Mouse (Mus musculus): ENCODE data around the gene Cd63. TPM values are rescaled to one million over a fixed set of nuclear protein-coding genes. Genes with fewer than 3 reads are reported as not detected.

The Cd63 gene
- polyA plus RNA-seq, 1 experiment: 2,043 TPM

DNA sequence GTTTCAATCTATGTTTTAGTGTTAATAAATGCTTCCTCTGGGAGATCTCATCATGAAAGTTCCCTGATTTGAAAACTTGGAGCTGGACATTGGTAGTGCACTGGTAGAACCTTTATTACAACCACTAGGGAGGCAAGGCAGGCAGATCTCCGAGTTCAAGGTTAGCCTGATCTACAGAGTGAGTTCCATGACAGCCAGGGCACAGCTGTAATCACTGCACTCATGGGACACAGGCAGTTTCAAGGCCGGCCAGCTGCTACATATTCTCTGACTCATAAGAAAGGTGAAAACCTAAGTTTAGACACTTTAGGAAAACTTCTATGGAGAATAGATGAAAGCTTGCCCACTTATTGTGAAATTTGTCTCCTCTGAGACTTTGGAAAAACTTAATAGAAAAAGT, 22.0 kb upstream of the Cd63 start:
- TF ChIP-seq FOSL1 (IDR thresholded peaks at IDR 0.05; ENCODE audit: insufficient read depth, low read length, poor library complexity, severe bottlenecking): no peak
- no peak for TF ChIP-seq CEBPB (IDR thresholded peaks at IDR 0.05; ENCODE audit: low read depth)
- no peak for TF ChIP-seq CTCF (IDR thresholded peaks at IDR 0.05; ENCODE audit: control insufficient read depth, insufficient read depth, insufficient read length)
- TF ChIP-seq MAX (IDR thresholded peaks at IDR 0.05): no peak
- no peak for TF ChIP-seq MYOG (IDR thresholded peaks at IDR 0.05; ENCODE audit: control insufficient read depth, extremely low read depth, insufficient read length)
- no peak for TF ChIP-seq MYOD1 (IDR thresholded peaks at IDR 0.05; ENCODE audit: control insufficient read depth, insufficient read length, low read depth)
- TF ChIP-seq USF1 (IDR thresholded peaks at IDR 0.05; ENCODE audit: low read depth): no peak
- H3K79me2 ChIP-seq (ENCODE audit: control insufficient read depth, insufficient read depth): no peaks in the 10 kb centered on the region
- H3K79me3 ChIP-seq (ENCODE audit: low read depth): no peaks in the 10 kb centered on the region
- peaks cover 51% of the 10 kb centered on the region for H3K36me3 ChIP-seq (ENCODE audit: control insufficient read depth, insufficient read depth)
- no peaks in the 10 kb centered on the region for H3K27me3 ChIP-seq (ENCODE audit: control insufficient read depth, insufficient read depth, insufficient read length)
- H3K4me3 ChIP-seq (ENCODE audit: insufficient read depth, poor library complexity, severe bottlenecking): no peak overlapping the region
- no peak overlapping the region for H3ac ChIP-seq (ENCODE audit: control insufficient read depth, insufficient read length, low read depth)

DNA sequence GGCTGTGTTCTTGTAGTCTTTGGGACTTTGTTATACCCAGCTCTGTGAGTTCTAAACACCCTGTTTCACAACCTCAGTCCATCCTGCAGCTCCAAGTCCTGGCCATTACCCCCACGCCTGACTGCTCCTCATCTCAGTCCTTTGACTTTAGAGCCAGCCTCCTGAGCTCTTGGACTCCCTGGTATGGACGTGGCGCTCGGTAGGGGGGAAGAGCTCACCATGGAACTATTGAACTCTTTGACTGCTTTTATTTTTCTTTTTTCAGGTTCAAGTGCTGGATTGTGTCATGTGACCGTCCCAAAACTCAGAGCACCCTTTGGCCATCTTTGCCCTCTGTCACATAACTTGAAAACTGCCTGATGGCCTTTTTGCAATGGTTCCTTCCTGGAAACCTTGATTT, 18.7 kb upstream of the Cd63 start:
- Histone ChIP-seq H3K79me3 (ENCODE audit: low read depth) (no peaks in the 10 kb centered on the region), H3K4me3 (ENCODE audit: insufficient read depth, poor library complexity, severe bottlenecking) (no peak overlapping the region), H3K36me3 (ENCODE audit: control insufficient read depth, insufficient read depth) (peaks cover 22% of the 10 kb centered on the region), H3ac (ENCODE audit: control insufficient read depth, insufficient read length, low read depth) (no peak overlapping the region), H3K27me3 (ENCODE audit: control insufficient read depth, insufficient read depth, insufficient read length) (no peaks in the 10 kb centered on the region), H3K79me2 (ENCODE audit: control insufficient read depth, insufficient read depth) (no peaks in the 10 kb centered on the region)
- TF ChIP-seq USF1 (IDR thresholded peaks at IDR 0.05; ENCODE audit: low read depth) (peak; percentile 43), MYOD1 (IDR thresholded peaks at IDR 0.05; ENCODE audit: control insufficient read depth, insufficient read length, low read depth) (no peak), CTCF (IDR thresholded peaks at IDR 0.05; ENCODE audit: control insufficient read depth, insufficient read depth, insufficient read length) (no peak)

DNA sequence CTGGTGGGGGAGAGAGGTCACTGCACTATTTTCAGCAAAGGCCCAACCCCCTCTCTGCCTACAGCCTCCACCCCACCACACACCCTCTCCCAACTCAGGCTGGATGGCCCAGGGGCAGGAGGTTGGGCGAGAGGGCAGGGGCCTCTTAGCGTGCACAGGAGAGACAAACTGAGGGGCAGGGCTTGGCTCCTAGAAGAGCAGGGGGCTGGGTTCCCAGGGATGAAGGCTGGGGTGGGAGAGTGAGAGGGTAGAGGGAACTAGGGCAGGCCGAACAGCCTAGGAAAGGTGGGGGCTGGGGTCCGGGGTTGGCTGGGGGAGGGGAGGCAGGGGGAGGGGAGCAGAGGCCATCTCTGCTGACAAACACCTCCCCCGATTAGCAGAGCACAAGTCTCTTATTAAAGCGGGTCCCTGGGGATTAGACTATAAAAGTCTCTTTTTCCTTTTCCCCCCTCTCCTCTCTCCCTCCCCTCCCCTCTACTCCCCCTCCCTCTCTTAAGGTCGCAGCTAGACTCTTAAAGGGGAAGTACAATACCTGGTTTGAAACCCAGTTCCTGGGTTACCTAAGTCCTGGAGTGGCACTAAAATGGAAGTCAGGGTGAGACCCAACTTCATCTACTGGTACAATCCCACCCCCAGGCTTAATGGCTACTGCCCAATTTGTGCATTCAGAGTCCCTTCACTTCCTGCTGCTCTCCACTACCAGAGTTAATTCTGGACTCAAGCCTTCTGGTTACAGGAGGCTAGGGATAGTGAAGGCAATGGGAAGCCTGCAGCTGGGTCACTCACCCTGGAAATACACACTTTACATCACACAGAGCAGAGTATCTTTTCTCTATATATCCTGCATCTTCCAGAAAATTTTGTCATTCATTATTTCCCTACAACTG, 11.6 kb upstream of the Cd63 start:
- Histone ChIP-seq H3ac (ENCODE audit: control insufficient read depth, insufficient read length, low read depth) (no peak overlapping the region), H3K79me3 (ENCODE audit: low read depth) (peaks cover 2% of the 10 kb centered on the region), H3K79me2 (ENCODE audit: control insufficient read depth, insufficient read depth) (peaks cover 10% of the 10 kb centered on the region), H3K27me3 (ENCODE audit: control insufficient read depth, insufficient read depth, insufficient read length) (no peaks in the 10 kb centered on the region), H3K36me3 (ENCODE audit: control insufficient read depth, insufficient read depth) (no peaks in the 10 kb centered on the region), H3K4me3 (ENCODE audit: insufficient read depth, poor library complexity, severe bottlenecking) (no peak overlapping the region)
- no peak for TF ChIP-seq MYOG (IDR thresholded peaks at IDR 0.05; ENCODE audit: control insufficient read depth, extremely low read depth, insufficient read length)
- no peak for TF ChIP-seq FOSL1 (IDR thresholded peaks at IDR 0.05; ENCODE audit: insufficient read depth, low read length, poor library complexity, severe bottlenecking)
- no peak for TF ChIP-seq MAX (IDR thresholded peaks at IDR 0.05)
- no peak for TF ChIP-seq USF1 (IDR thresholded peaks at IDR 0.05; ENCODE audit: low read depth)
- TF ChIP-seq CEBPB (IDR thresholded peaks at IDR 0.05; ENCODE audit: low read depth): no peak
- no peak for TF ChIP-seq MYOD1 (IDR thresholded peaks at IDR 0.05; ENCODE audit: control insufficient read depth, insufficient read length, low read depth)
- no peak for TF ChIP-seq CTCF (IDR thresholded peaks at IDR 0.05; ENCODE audit: control insufficient read depth, insufficient read depth, insufficient read length)

DNA sequence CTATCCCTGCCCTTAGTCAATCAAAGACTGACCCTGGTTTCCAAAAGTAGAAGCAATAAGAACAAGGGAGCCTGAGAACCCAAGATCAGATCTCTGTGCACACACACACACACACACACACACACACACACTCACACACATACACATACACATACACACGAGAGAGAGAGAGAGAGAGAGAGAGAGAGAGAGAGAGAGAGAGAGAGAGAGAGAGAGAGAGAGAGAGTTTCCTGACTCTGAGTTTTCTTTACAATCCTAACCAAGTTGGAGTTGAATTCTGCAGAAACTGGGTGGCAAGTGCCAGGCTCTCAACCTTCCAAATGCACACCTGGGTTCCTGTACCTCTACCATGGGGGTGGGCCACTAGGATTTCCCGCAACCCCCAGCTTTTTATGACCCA, 10.9 kb upstream of the Cd63 start:
- Histone ChIP-seq H3K4me3 (ENCODE audit: insufficient read depth, poor library complexity, severe bottlenecking) (no peak overlapping the region), H3ac (ENCODE audit: control insufficient read depth, insufficient read length, low read depth) (no peak overlapping the region), H3K79me3 (ENCODE audit: low read depth) (peaks cover 2% of the 10 kb centered on the region), H3K27me3 (ENCODE audit: control insufficient read depth, insufficient read depth, insufficient read length) (no peaks in the 10 kb centered on the region), H3K36me3 (ENCODE audit: control insufficient read depth, insufficient read depth) (no peaks in the 10 kb centered on the region), H3K79me2 (ENCODE audit: control insufficient read depth, insufficient read depth) (peaks cover 10% of the 10 kb centered on the region)
- no peak for TF ChIP-seq CEBPB (IDR thresholded peaks at IDR 0.05; ENCODE audit: low read depth)
- no peak for TF ChIP-seq MYOD1 (IDR thresholded peaks at IDR 0.05; ENCODE audit: control insufficient read depth, insufficient read length, low read depth)
- TF ChIP-seq USF1 (IDR thresholded peaks at IDR 0.05; ENCODE audit: low read depth): no peak
- TF ChIP-seq CTCF (IDR thresholded peaks at IDR 0.05; ENCODE audit: control insufficient read depth, insufficient read depth, insufficient read length): no peak
- no peak for TF ChIP-seq MYOG (IDR thresholded peaks at IDR 0.05; ENCODE audit: control insufficient read depth, extremely low read depth, insufficient read length)
- no peak for TF ChIP-seq FOSL1 (IDR thresholded peaks at IDR 0.05; ENCODE audit: insufficient read depth, low read length, poor library complexity, severe bottlenecking)
- no peak for TF ChIP-seq MAX (IDR thresholded peaks at IDR 0.05)

DNA sequence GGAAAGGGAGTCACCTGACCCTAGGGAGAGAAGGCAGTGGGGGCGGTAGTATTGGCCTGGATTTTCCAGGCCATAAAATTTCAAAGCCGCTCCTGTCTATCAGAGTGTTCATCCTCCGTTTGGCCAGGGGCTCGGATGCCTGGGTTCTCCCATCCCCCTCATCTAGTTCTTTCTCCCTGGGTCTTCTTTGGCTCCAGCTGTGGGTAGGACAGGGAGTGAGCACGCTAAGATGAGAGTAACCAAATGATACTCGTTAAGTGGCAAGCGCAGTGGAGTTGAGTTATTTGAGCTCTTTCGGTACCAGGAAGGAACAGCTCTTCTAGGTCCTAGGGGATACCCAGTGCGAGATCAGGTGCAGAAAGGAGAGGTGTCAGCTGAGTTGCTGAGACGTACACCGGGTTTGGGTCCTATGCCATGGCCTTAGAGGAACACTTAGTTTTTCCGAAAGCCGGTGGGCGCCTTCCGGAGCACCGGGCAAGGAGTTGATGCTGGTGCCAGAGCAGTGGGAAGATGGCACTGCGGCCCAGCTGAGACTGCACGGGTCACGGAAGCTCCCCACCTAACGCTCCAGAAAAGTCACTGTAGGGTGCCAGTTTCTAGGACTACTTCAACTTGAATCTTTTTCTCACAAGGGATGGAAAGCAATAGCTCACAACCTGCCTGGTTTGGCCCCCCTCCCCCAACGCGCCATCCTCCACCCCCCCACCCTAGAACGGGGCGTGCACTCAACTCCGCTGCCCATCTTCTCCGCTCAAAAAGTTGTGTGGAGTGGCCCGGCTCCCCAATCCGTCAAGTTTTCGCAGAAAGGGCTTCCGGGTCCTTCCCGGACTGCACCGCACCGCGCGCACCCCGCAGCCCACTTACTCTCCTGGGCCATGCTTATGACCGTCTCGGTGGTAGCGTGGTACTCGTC, 10.2 kb upstream of the Cd63 start:
- no peak for TF ChIP-seq MYOD1 (IDR thresholded peaks at IDR 0.05; ENCODE audit: control insufficient read depth, insufficient read length, low read depth)
- TF ChIP-seq CEBPB (IDR thresholded peaks at IDR 0.05; ENCODE audit: low read depth): no peak
- TF ChIP-seq MAX (IDR thresholded peaks at IDR 0.05): no peak
- TF ChIP-seq CTCF (IDR thresholded peaks at IDR 0.05; ENCODE audit: control insufficient read depth, insufficient read depth, insufficient read length): no peak
- no peak for TF ChIP-seq FOSL1 (IDR thresholded peaks at IDR 0.05; ENCODE audit: insufficient read depth, low read length, poor library complexity, severe bottlenecking)
- no peak for TF ChIP-seq MYOG (IDR thresholded peaks at IDR 0.05; ENCODE audit: control insufficient read depth, extremely low read depth, insufficient read length)
- TF ChIP-seq USF1 (IDR thresholded peaks at IDR 0.05; ENCODE audit: low read depth): no peak

More for the DNA sequence above, 10.2 kb upstream of the Cd63 start:
- Histone ChIP-seq H3K4me3 (ENCODE audit: insufficient read depth, poor library complexity, severe bottlenecking) (peak overlapping the region; percentile 49), H3ac (ENCODE audit: control insufficient read depth, insufficient read length, low read depth) (peak overlapping the region; percentile 75), H3K36me3 (ENCODE audit: control insufficient read depth, insufficient read depth) (no peaks in the 10 kb centered on the region), H3K79me2 (ENCODE audit: control insufficient read depth, insufficient read depth) (peaks cover 10% of the 10 kb centered on the region), H3K27me3 (ENCODE audit: control insufficient read depth, insufficient read depth, insufficient read length) (no peaks in the 10 kb centered on the region), H3K79me3 (ENCODE audit: low read depth) (peaks cover 2% of the 10 kb centered on the region)
